Mouse (Mus musculus) adrenal gland, adult 8-10 months (tissue): ENCODE results near the gene Sgcd. TPM values are rescaled to one million over a fixed set of nuclear protein-coding genes. Genes with fewer than 3 reads are reported as not detected.

Experiments
- DNase-seq: peaks from one replicate; pipeline ENCODE4 v3.0.0; 2022
- total RNA-seq, 4 experiments: library from RNA; stranded (reverse); gene quantifications; 2 replicates each; pipeline ENCODE4 v1.2.4; 2022

The Sgcd gene
- 10 to 100 TPM in 1 of 4 experiments, 1 to 10 TPM in 3; 7.8 to 18.0 (median 8.9) TPM for total RNA-seq

DNA sequence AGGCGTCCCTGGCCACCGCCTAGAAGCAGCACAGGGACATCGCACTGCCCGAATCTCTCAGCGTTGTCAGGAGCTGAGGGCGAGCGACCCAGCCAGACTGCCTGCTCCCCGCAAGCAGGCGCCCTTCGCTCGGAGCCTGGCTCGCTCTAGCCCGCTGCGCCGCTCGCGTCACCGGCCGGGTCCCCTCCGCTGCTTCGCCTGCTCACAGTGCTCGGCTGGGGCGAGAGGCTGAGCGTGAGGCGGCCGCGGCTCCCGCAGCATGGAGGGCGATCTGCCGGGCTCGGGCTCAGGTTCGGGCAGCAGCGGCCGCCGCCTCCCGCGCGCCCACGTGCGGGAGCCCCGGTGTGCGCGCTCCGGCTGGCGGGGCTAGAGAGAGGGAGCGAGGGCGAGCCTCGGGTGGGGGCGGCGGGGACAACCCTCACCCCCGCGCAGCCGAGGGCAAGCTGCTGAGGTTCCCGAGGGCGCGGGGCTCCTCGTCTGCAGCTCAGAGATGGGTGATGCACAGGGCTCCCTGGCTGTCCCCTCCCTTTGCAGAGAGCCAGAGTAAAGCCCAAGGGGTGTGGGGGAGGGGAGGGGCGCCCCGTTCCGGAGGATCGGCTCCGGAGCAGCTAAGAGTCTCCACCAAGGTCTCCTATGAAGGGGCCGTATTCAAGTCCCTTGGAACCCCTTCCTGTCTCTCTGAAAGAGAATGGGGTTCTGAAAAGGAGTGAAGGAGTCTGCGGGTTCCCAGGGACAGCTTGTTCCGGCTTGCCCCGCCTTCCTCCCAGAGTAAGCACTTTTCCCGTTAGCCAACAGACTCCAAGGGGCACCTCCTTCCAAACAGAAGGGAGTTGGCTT is at the start of gene Sgcd:
Sgcd (minus strand) TSS at position 273 of the 837 bp plus-strand sequence.
- DNase-seq = no peak

DNA sequence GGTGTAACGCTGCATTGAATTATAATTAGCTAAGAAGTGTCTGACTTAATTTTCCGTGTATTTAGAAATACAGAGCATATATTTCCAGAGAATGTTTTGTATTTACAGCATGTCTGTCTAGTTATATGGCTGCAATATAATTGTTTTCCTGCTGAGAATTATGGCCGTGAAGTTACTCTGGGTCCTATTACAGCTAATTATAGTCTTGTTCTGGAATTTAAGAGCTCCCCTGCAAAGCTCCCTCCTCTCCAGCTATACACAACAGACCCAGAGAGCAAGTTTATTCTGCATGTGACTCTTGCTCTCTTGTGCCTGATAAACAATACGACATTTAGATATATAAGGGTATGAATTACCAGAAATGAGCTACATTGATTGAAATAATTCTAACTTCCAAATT is 49.3 kb upstream of the Sgcd start:
- no peak for DNase-seq

DNA sequence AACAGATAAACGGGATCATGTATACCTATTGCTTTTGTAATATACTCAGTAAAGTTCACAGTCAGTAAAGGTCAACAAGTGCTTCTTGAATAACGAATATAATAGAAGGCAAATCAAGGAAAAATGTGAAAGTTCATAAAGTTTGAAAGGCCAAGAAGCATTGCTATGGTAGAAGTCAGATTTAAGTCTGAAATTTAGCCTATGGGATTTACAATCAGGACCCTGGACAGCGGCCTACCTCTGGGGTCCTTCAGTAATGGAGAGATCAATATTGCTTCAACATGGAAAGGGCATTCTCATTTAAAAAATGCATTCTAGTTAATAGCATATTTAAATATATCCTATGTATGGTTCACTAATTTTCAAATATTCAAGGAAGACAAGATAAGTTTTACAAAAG is 24.1 kb upstream of the Sgcd start:
- no peak for DNase-seq

DNA sequence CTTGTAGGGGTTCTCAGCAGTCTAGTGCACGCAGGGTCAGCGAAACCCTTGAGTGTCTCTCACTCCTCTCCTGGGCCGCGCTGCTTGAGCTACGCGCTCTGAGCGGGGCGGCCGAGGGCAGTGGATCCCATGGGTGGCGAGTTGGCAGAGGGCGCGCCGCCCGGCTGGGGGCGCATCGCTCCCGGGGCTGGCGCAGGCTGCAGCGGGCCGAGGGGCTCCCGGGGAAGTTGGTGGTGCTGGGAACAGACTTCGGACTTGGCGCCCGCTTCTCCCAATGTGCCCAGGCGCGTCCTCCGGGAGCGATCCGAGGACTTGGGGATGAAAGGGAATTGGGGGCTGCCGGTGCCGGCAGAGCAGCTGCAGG is 454 bp downstream of the Sgcd start:
- DNase-seq = no peak

DNA sequence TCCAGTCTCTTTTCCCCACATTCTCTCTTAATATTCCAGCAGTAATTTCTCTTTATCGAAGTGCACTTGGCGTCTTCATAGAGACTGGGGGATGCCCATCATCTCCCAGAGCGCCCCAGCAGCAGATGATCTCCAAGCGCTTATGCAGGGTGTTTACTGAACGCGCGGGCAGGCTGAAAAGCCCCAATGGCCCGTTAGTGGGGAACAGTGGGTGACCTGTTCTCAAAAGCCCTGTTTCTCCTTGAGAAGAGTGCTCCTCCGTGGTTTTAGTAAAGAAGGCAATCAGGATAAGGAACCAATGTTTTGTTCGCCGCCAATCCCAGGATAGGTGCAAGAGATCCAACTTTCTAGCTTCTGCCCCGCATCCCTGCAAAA is 889 bp downstream of the Sgcd start:
- DNase-seq = no peak

DNA sequence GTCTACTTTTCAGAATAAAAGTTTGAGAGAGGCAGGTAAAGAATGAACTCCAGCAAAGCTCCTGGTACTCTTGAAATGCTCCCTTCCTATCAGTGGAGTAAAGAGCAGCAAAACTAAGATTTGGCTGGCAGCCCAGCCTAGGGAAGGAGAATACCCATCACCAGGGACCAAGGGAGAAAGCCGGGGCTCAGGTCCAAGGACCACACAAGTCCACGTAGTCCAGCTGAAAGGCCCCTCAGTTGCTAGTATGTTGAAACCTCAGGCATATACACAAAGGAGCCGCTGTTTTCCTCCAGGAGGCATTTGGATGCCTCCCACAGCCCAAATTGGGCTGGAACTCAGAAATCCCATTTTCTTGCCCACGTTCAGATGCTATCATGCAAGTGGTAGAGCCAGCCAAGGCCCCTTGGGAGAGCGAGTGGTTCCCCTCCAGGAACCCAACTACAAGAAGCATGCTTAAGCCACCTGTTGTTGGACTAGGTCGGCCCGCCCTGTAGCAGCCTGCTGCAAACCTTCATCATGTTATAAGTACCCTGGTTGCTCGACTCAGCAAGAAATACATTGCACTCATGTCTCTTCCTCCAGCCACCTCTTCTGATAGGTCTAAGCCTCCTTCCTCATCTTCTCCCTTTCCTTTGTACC is 1.4 kb downstream of the Sgcd start:
- DNase-seq = no peak

DNA sequence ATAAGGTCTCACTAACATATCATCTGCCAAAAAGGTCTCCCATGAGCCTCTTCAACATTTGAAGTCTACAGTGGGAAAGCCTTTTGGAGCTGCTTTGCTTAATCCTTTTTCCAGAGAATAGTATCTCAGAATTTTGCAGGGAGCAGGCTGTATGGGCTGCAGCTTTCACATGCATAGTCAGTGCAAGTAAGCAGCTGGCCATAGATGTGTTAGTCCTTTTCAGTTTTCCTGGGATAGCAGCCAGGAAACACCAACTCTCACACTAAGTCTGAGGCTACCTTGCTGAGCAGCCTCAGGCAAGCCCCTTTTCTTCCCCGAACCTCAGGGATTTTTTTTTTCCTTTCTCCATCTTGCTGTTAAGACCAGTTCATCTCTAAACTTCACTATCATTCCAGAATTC is 6.6 kb downstream of the Sgcd start:
- DNase-seq = no peak

DNA sequence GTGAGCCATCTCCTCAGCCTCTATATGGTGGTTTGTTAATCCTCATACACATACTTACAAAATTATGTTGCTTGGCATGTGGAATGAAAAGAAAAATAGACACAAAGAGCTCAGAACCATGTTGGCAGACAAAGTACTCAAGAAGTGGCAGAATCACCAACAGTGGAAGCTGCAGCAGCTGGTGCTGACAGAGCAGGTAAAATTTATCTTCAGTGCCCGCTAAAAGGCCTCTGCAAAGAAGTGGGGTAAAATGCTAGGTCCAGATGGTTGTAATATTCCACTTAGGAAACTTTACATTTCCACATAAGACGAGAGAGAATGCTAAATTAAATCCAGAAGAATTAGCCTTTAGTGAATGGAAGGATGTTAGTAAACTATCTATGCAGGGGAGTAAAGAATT is 7.7 kb downstream of the Sgcd start:
- no peak for DNase-seq

DNA sequence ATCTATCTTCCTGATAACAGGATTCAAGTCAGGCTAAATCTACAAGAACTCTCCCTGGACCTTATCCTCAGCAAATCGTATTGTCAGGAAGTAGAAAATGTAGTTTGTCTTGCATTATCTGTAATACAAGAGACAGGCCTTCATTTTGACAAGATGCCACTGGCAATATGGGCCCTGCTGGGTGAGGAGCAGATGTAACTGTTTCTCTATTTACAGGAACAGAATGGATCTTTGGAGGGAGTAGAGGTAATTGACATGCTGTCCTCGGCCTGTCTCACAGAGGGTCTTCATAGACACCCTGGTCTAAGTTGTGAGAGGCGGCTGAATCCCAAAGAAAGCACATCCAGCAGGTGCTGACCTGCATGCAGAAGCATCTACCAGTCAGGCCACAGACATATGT is 35.5 kb downstream of the Sgcd start:
- no peak for DNase-seq

DNA sequence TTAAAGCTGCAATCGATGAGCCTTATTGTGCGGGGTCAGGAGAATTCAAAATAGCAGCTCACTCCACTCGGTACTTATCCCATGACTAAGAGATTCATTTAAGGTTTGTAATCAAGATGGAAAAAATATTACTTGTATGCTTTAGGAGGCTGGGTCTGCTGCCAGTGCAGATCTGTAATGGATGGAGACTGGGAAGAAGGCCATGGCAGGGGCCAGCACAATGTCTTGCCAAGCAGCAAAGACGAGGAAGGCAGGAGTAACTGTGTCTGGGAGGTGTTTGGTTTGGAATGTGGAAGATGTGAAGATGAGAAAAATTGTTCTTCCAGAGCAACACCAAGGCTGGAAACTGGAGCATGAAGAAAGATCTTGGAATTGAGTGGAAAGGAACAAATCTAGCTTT is 36.4 kb downstream of the Sgcd start:
- no peak for DNase-seq

DNA sequence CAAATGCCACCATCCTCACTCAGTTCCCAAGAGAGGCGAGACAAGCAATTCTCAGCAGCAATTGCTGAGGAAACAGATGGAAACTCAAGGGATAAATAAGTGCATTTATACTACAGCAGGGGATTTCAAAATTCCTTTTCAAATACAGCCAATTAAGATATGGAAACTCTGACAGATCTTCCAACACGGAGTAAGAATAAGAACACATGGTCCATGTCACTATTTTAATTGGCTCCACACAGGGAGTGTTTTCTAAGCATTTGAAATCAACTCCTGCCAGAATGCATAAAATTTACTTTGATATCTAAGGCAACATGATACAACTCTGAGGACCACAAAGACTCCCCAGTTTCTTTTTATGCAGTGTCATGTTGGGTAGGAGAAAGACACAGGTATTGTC is 49.0 kb downstream of the Sgcd start:
- no peak for DNase-seq

DNA sequence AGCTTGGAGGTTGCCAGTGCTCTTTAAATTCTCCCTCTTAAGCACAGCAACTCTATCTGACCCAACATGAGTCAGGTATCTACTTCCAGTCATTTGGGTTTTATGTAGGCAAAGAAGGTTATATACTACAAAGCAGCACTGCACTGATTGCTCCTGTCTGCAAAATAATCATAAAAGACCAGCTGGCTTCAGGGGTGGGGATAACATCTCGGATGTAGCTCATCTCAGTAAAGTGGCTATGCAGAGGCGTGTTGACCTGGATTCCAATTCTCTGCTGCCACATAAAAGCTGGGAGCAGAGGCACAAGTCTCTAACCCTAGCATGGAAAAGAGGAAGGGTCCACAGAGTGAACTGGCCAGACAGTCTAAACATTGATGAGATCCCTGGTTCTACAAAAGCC is 71.2 kb downstream of the Sgcd start:
- no peak for DNase-seq

DNA sequence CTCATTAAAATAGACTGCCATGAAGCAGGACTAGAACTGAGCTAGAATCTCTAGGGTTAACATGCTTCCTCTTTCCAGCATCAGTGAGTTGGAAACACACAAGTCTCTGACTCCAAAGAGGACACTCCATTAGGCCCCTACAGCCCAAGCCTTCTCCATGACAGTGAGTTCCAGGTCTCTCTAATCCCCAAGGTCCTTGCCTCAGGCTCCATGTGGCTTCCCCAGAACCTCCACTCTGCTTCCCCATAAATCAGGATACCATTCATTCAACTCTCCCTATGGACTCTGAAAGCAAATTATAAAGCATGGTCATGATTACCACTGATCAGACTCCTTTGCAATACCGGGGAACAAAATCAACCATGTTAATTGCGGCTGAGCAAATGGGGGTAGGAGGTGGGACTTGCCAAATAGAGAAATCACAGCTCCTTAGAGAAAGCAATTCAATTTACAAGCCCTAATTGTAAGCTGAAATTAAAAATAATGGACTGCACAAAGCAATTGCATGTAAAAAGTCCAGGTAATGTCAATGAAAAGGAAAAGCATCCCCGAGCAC is 97.1 kb downstream of the Sgcd start:
- no peak for DNase-seq

DNA sequence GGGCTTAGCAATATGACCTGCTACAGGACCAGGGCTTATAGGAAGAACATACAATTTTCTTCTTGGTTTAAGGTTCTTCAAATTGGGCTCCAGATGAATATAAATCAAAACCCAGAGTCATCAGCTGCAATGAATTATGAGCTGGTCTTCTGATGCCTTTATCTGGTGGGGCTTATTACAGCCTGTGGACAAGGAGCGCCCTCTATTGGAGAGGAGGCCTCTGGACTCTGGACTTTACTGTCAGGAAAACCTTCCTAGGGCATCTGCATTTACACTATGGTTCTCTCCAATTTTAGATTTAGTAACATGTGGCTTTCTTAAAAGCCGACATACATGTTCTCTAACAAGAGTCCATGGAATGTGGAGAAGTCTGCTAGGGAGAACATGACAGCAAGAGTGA is 98.5 kb downstream of the Sgcd start:
- no peak for DNase-seq

DNA sequence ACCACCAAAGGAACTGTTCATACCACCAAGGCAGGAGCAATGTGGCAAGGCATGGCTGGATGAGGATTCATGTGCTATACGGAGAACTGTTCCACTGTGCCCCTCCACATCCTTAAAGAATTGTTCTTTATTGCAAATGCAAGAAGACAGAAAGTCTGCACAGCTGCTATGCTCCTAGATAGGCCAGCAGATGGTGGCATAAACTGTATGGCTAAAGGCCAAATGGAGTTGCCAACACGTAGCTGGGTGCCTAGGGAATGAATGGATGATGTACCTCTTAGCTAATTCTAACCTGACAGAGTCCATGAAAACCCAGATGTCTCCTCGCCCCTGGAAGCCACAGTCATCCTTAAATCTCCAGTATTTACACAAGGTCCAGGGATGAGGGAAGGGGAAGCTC is 103.5 kb downstream of the Sgcd start:
- no peak for DNase-seq

DNA sequence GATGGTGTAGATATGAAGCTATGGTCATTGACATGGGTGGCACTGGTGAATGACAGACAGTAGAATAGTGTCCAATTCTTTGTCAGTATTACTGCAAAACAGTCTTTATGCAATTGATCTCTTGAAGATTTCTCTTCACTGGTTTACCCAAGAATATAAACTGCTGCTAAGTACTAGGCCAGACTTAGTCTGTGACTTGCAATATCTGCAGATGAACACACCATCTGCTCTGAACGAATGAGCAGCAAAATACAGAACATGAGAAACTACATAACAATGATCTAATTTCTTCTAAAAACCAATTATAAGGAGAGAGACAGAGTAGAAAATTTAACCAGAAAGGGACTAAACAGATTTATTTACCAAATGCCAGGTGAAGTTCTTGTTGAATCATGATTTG is 105.2 kb downstream of the Sgcd start:
- DNase-seq = no peak

DNA sequence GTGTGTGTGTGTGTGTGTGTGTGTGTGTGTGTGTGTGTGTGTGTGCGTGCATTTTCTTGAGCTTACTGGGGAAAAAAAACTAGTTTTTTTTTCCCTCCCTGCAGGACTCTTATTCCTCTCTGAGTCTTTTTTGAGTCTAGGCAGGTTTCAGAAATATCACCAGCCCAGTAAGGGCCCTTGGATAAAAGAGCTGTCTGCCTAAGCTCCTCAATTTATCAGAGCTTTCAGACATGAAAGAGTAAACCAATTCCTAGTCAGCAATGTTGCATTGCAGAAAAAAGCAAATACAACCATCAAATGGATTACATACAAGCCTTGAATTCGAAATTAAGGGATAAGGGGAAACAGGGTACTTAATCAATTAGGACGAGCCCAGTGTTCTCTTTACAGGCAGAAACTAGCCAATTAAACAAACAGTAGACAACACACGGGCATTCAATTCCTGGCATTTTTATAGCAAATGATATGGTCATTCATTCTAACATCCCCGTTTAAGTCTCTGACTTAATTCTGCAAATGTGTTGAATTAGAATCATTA is 112.1 kb downstream of the Sgcd start:
- no peak for DNase-seq

DNA sequence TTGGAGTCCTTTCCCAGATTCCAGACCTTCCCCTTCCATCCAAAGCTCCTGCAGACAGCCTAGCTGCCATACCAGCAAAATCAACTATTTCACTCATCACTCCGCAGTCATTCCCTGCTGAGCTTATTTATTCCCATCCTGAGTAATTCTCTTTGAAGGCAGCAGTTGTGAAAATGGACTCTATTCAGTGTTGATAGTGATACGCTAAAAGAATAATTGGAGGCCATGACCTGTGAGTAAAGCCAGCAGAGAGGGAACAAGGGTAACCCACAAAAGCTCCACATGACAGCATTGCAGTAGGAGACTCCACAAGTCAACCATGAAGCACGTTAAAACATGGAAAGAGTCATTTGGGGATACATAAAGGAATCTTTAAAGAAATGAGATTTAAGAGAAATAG is 142.9 kb downstream of the Sgcd start:
- no peak for DNase-seq

DNA sequence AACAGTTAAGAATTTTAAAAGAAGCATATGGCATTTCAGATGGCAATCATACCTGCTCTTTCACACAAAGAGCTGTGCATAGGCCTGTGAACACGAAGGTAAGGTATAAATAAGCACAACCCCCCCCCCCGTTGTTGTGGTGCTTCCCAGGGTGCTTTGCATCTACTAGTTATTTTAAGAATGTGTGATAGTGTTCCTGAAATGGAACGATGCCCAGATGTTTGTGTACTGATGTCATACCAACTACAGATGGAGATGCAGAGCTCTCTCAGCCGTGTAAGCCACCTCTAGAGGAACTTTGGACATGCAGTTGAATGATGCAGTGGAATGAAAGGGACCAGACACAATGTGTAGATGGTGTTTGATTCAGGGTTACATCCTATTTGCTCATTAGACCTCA is 155.5 kb downstream of the Sgcd start:
- no peak for DNase-seq

DNA sequence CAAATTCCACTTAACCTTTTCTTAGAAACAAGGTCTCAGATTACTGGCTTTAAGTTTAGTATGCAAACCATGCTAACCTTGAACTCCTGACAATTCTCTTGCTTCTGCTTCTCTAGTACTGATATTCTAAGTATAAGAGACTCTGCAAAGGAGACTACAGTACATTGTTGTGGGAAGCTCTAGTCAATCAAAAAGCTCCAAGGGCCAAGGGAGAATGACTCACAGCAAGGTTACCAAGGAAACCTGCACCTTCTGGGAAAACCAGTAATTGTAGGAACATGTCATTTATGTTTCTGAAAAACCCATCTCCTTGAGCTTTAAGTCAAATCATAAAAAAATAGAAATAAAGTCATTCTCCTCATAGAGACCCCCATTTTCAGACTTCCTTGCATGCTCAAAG is 178.5 kb downstream of the Sgcd start:
- DNase-seq = no peak

DNA sequence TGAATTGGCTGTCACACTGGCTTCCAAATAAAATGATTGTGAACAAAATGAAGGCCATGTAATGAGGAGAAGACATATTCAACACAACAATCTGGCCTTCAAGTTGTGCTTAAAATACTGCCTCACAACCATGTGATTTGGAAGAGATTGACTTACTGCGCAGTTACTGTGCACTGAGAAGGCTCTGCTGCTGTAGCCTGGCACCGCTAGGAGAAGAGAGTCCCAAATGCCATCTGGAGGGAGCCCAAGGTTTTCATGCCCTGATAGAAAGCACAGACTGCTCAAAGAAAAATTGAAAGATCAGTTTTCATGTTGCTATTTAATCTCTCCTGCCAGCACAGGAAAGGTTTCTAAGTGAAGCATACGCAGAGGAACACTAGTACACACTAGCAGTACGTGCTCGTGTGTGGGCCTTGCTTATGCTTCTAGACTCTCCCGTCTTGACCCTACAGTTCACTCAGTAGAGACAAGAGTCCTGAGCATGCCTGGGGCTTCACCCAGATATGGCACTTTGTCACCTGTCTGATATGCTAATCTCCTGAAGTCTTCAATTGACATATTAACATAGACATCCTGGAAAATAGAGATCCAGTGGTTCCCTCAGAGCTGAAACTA is 184.6 kb downstream of the Sgcd start:
- DNase-seq = no peak

DNA sequence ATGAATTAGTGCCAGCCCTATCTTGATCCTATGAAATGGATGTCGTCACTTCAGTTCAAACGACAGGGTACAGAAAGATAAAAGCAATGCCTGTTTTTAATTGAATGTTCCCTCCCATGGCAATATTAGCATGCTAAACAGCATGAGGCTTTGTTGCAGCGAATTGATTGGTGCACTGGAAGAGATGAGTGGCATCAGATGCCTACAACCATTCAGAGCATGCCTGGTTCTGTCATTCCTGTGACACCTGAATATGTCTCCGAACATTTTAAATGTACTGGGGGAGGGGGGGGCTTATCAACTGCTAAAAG is 210.9 kb downstream of the Sgcd start:
- no peak for DNase-seq

DNA sequence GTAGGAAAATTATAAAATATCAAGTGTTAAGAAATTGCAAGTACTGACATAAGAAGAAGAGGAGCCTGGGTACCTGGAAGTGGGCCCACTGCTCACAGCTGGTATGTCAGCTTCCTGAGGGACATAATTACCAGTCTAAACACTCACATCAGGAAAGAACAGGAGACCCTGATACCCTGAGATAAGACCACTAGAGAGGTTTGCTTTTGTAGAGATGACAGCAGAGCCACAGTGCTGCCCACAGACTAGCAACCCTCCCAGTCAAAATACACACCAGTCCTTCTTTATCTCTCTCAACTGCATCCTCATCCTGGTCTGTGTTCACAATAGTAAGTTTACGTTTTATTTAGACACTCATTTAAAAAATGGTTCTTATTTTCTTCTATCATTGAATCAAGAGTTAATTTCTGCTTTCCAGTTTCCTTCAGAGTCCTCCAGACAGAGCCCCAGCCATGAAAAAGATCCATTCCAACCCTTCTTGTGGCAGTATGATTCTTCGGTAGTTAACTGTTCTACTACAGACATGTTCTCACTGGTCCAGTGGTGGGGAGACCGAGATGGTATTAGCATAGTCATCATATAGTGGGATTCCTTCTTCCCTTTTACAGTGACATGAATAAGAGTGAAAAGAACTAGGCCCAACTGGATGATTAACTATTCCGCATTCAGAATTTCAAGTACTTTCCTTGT is 211.4 kb downstream of the Sgcd start:
- DNase-seq = no peak
